Mouse (Mus musculus) hindbrain, embryonic 14.5 days (tissue): ENCODE measurements around the gene Il1b. TPM values are rescaled to one million over a fixed set of nuclear protein-coding genes. Genes with fewer than 3 reads are reported as not detected.

Experiments used
- ATAC-seq: fragments of 200-750 bp; cut with Nextera tagmentation; 2 replicates; pipeline ENCODE4 v1.8.0; 2017; ENCODE audit warnings: moderate number of reproducible peaks, mild to moderate bottlenecking, moderate TSS enrichment, moderate library complexity; ENCODE audit not compliant: low FRiP score
- DNase-seq: peaks from one replicate; pipeline ENCODE4 v3.0.0-alpha.2; 2015; ENCODE audit warnings: low spot score
- H3K27ac ChIP-seq: fragments of 300-500 bp; sonication (generic); 2 replicates; pipeline ENCODE4 v1.5.1; 2014; ENCODE audit warnings: mild to moderate bottlenecking, moderate library complexity
- H3K27me3 ChIP-seq: fragments of 300-500 bp; sonication (generic); 2 replicates; pipeline ENCODE4 v1.6.1; 2014; ENCODE audit warnings: mild to moderate bottlenecking, low read length, mixed read lengths; ENCODE audit not compliant: control insufficient read depth, insufficient read depth
- H3K36me3 ChIP-seq: fragments of 300-500 bp; sonication (generic); replicated peaks from 2 replicates; pipeline ENCODE4 v1.6.1; 2014; ENCODE audit not compliant: control insufficient read depth, insufficient read depth
- H3K4me1 ChIP-seq: fragments of 300-500 bp; sonication (generic); replicated peaks from 2 replicates; pipeline ENCODE4 v1.6.1; 2014; ENCODE audit warnings: antibody characterized with exemption, low read length, mixed read lengths; ENCODE audit not compliant: control insufficient read depth, insufficient read depth
- H3K4me2 ChIP-seq: fragments of 300-500 bp; sonication (generic); replicated peaks from 2 replicates; pipeline ENCODE4 v1.6.1; 2014; ENCODE audit warnings: mild to moderate bottlenecking, moderate library complexity
- H3K4me3 ChIP-seq: fragments of 300-500 bp; sonication (generic); replicated peaks from 2 replicates; pipeline ENCODE4 v1.5.1; 2014; ENCODE audit warnings: mild to moderate bottlenecking, low read length
- H3K9ac ChIP-seq: fragments of 300-500 bp; sonication (generic); 2 replicates; pipeline ENCODE4 v1.6.1; 2014
- H3K9me3 ChIP-seq: fragments of 300-500 bp; sonication (generic); 2 replicates; pipeline ENCODE4 v1.6.1; 2016; ENCODE audit warnings: low read length; ENCODE audit not compliant: control insufficient read depth
- WGBS: fragments of 180-500 bp; shearing (Covaris S2); extraction: QIAGEN DNeasy Blood & Tissue Kit; methylation state at CpG from one replicate; pipeline ENCODE4 v1.1.7; 2014; 5-methylcytosine and 5-hydroxymethylcytosine counted together
- polyA plus RNA-seq: library from polyadenylated mRNA; unstranded; fragments of >200 nt; fragmentation: Nextera tagmentation; extraction: Ambion mirVana; gene quantifications from 2 replicates; pipeline ENCODE4 v1.2.1, GENCODE M21; 2014

Gene Il1b
- polyA plus RNA-seq, 1 experiment from 2014 or later: not detected

DNA sequence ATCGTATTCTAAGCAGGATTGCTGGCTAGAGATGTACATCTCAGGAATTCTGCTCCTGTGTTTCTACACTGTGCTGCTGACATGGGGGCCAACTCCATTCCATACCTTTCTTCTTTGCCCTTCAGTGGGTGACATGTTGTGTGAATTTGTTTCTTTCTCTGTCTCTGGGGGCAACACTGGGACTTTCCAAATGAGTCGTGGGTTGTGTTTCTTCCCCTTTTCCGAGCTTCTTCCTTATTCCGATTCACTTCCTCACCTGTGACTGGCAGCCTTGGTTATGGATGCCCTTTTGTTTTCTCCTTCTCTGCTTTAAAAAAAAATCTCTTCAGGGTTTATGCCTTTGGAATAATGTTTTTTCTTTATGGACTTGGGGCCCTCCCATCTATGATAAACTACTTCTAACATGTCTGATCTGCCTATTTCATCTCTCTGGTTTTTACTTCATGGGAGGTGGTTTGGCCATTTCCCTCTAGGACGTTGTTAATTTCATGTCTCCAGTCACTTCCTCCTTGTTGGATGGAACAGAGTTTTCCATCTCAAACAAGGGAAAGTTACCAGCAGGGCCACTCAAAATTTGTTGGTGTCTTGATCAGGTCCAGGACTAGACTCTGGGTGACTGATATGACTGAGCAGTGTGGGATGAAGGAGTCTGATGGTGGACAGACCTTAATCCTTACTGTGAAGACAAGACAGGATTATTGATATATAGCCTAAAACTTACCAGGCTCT is 10.0 kb upstream of the Il1b start:
- no peak overlapping the region for H3K27ac ChIP-seq
- H3K27me3 ChIP-seq: no peaks in the 10 kb centered on the region
- H3K9ac ChIP-seq: no peak overlapping the region
- 90% methylated on average over 5 of the region's 5 CpGs for WGBS
- H3K9me3 ChIP-seq: no peaks in the 10 kb centered on the region
- no peaks in the 10 kb centered on the region for H3K36me3 ChIP-seq
- H3K4me1 ChIP-seq: no peaks in the 10 kb centered on the region
- ATAC-seq (no peak), DNase-seq (no peak)
- no peak overlapping the region for H3K4me3 ChIP-seq
- H3K4me2 ChIP-seq: no peak overlapping the region

DNA sequence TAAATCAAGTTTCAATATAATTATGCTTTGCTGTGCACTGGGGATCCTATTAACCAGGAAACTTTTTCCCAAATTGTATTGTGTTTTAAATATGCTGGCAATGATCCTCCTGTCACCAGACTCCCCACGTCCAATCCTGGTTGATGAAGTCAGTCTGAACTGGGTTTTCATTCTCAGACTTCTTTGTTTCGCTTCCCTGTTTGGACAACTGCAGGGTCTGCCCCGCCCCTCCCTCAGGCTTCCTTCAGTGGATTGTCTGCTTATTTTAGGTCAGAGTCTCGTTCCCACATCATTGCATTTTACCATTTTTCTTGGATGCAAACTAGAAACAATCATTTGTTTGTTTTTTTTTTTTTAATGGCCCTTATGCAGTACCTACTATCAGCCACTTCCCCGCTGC is 9.3 kb upstream of the Il1b start:
- Histone ChIP-seq H3K27me3 (no peaks in the 10 kb centered on the region), H3K9ac (no peak overlapping the region), H3K9me3 (no peaks in the 10 kb centered on the region), H3K27ac (no peak overlapping the region), H3K36me3 (no peaks in the 10 kb centered on the region), H3K4me3 (no peak overlapping the region), H3K4me2 (no peak overlapping the region), H3K4me1 (no peaks in the 10 kb centered on the region)
- no peak for ATAC-seq
- WGBS: 65% methylated on average over 5 of the region's 5 CpGs
- DNase-seq: no peak

DNA sequence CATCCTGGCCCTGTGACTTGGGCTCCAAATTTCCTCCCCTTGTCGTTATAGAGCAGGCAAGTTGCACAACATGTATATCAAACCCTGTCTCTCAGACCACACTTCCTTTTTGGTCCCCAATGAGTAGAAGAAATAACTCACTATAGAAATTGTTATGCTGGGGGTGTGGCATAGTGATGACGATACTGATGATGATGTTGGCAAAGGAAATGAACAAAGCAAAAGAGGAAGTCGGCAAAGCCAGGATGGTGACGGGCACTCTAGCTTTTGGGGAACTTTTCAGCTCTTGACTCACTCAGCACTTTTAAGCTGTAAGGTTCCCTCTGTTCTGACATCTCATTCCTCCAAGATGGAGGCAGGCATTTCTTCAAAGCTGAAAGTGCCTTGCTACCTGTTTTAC is 2.4 kb upstream of the Il1b start:
- no peak overlapping the region for H3K4me3 ChIP-seq
- H3K4me2 ChIP-seq: no peak overlapping the region
- no peaks in the 10 kb centered on the region for H3K4me1 ChIP-seq
- H3K9ac ChIP-seq: no peak overlapping the region
- no peaks in the 10 kb centered on the region for H3K9me3 ChIP-seq
- 84% methylated on average over 4 of the region's 4 CpGs for WGBS
- no peaks in the 10 kb centered on the region for H3K27me3 ChIP-seq
- H3K27ac ChIP-seq: no peak overlapping the region
- no peaks in the 10 kb centered on the region for H3K36me3 ChIP-seq
- no peak for DNase-seq
- no peak for ATAC-seq

DNA sequence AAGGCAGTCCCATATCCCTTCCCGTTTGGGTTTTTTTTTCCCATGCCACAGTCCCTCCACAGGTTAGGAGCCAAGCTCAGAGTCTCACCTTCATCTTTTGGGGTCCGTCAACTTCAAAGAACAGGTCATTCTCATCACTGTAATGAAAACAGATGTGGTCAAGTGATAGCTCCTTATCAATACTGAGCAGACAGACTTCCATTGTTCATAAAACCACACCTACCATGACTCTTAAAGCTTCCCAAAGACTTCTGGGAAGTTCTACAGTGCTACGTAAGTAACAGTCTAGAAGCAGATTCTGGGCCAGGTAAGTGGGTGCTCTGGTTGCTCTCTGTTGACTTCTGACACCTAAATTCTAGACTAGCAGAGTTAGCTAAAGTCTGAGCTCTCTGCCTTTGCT is 1.3 kb downstream of the Il1b start:
- Histone ChIP-seq H3K27me3 (no peaks in the 10 kb centered on the region), H3K36me3 (no peaks in the 10 kb centered on the region), H3K4me3 (no peak overlapping the region), H3K9me3 (no peaks in the 10 kb centered on the region), H3K4me2 (no peak overlapping the region), H3K27ac (no peak overlapping the region), H3K9ac (no peak overlapping the region), H3K4me1 (no peaks in the 10 kb centered on the region)
- 85% methylated on average over 3 of the region's 3 CpGs for WGBS
- no peak for ATAC-seq
- no peak for DNase-seq

DNA sequence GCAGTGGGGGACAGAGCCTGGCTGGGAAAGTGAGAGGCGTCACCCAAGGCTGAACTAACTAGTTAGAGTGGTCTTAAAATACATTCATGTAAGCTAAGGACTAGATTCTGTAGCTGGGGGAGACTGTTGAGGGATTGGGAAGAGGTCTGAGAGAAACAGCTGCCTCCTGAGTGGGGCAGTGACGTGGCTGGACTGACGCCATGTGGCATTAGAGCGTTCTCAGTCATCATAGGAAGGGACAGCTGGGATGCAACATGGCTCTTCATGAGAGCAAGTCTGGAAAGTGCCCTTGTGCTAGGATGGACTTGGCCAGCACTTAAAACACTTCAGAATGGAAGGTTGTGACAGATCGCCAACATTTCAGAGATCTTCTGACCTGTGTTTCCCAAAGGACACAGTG is 2.1 kb downstream of the Il1b start:
- no peaks in the 10 kb centered on the region for H3K4me1 ChIP-seq
- no peaks in the 10 kb centered on the region for H3K36me3 ChIP-seq
- 92% methylated on average over 5 of the region's 5 CpGs for WGBS
- H3K9me3 ChIP-seq: no peaks in the 10 kb centered on the region
- H3K27me3 ChIP-seq: no peaks in the 10 kb centered on the region
- DNase-seq (no peak), ATAC-seq (no peak)
- no peak overlapping the region for H3K27ac ChIP-seq
- no peak overlapping the region for H3K4me2 ChIP-seq
- H3K9ac ChIP-seq: no peak overlapping the region
- no peak overlapping the region for H3K4me3 ChIP-seq

DNA sequence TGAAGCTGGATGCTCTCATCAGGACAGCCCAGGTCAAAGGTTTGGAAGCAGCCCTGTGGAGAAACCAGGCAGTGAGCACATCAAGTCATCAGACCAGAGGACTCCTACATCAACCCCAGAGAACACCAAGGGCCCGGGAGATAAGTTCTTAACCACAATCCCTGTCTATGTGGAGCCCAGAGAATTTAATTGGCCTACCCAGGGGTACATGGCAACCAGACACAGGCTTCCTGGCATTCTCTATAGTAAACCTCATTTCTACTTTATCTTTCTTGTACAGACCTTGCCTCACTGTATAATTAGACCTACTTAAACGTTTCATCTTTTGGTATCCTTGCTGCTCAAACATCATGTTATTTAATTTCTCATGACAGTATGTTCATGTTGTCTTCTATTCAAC is 2.8 kb downstream of the Il1b start:
- ATAC-seq (no peak), DNase-seq (no peak)
- Histone ChIP-seq H3K27me3 (no peaks in the 10 kb centered on the region), H3K4me1 (no peaks in the 10 kb centered on the region), H3K36me3 (no peaks in the 10 kb centered on the region), H3K9me3 (no peaks in the 10 kb centered on the region), H3K4me3 (no peak overlapping the region), H3K27ac (no peak overlapping the region), H3K9ac (no peak overlapping the region), H3K4me2 (no peak overlapping the region)
- 74% methylated on average over 2 of the region's 2 CpGs for WGBS

DNA sequence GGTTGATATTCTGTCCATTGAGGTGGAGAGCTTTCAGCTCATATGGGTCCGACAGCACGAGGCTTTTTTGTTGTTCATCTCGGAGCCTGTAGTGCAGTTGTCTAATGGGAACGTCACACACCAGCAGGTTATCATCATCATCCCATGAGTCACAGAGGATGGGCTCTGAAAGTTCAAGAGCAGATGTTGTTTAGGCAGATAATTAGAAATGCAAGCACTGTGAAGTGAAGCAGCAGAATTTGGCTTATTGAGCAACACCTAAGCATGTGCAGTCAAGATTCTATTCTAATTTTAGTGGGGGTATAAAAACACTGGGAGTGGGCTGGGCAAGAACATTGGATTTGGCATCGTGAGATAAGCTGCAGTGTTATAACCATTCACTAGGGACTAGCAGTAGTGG is 3.7 kb downstream of the Il1b start:
- 85% methylated on average over 5 of the region's 5 CpGs for WGBS
- Histone ChIP-seq H3K4me2 (no peak overlapping the region), H3K4me1 (no peaks in the 10 kb centered on the region), H3K9me3 (no peaks in the 10 kb centered on the region), H3K9ac (no peak overlapping the region), H3K27me3 (no peaks in the 10 kb centered on the region), H3K36me3 (no peaks in the 10 kb centered on the region), H3K27ac (no peak overlapping the region), H3K4me3 (no peak overlapping the region)
- DNase-seq (no peak), ATAC-seq (no peak)

DNA sequence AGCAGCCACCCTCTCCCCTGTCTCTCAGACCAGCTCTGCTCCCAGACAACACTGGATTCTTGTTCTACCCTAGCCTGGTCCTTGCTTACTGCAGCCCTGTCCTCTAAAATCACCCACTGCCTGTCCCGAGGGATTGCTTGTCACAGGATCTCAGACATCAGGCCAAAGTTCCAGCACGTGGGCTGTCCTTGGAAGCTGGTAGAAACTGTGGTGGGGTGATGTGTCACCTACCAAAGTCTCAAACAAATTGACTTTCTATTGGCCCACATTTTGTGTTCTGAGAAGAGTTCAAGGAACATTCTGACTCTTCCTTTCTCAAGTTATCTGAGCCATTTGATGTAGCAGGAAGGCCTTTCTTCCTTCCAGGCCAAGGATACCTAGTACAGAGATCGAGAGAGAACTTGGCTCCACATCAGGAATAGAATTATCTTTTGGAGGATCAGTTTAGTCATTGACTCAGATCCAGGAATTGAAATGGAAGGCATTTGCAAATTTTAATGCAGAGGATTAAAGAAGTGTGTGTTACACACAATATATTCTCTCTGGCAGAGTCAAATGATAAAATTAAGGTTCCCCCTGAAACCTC is 9.9 kb downstream of the Il1b start:
- Histone ChIP-seq H3K9me3 (no peaks in the 10 kb centered on the region), H3K27ac (no peak overlapping the region), H3K9ac (no peak overlapping the region), H3K4me1 (no peaks in the 10 kb centered on the region), H3K4me3 (no peak overlapping the region), H3K36me3 (no peaks in the 10 kb centered on the region), H3K4me2 (no peak overlapping the region), H3K27me3 (no peaks in the 10 kb centered on the region)
- ATAC-seq (no peak), DNase-seq (no peak)
- 82% methylated on average over 3 of the region's 3 CpGs for WGBS

DNA sequence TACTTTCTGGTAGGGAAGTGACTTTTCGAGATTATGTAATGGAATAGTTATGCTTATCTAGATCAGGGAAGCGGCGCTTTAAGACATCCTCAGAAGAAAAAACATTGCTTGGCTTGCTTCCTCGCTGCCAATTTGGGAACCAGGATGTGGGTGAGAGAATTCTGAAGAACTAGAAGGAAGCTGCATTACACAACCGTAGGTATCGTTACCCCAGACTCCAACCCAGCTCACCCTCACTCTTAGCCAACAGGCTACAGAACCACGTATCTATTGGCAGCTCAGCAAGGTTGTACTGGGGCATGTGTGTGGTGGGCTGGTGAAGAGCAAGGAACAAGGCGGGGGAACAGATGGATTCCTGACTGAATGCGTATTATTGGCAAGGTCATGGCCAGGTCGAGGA is 10.7 kb downstream of the Il1b start:
- no peak for DNase-seq
- Histone ChIP-seq H3K4me1 (no peaks in the 10 kb centered on the region), H3K36me3 (no peaks in the 10 kb centered on the region), H3K9ac (no peak overlapping the region), H3K4me2 (no peak overlapping the region), H3K4me3 (no peak overlapping the region), H3K27me3 (no peaks in the 10 kb centered on the region), H3K27ac (no peak overlapping the region), H3K9me3 (no peaks in the 10 kb centered on the region)
- no peak for ATAC-seq
- WGBS: 93% methylated on average over 10 of the region's 10 CpGs
